11 mouse cellular contexts compared by ENCODE assay signal in the genomic region with DNA sequence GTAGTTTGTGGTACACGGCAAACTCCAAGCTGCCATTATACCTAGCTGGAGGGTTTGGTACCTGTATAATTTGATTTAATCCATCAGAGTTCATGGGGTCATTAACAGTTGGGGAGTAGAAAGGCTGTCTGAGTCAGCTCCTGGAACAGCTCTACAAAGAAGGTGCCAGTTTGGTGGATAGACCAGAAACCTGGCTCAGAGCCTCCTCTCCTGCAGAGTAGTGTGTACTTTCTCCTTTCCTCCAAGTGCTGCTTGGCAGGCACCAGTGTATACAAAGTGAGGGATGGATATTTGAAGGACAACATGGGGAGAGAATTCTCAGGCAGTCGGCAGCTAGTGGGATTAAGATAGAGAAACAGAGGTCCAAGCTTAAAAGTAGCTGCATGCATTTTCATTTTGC. TPM values are rescaled to one million over a fixed set of nuclear protein-coding genes. Genes with fewer than 3 reads are reported as not detected.
A peak's percentile ranks its signal among the peaks of the same experiment; 100 is the strongest.
DNase-seq lines count a peak whose midpoint lies in the region; ATAC-seq and TF ChIP-seq lines count a peak whose summit lies in the region.
"Had no signal": no experiment of that assay in that cellular context is flagged by ENCODE, and none has a peak within 500 bp of the region (broad histone marks: within the 10 kb centered on the region; RNA-seq: fewer than 3 reads in every experiment).

No protein-coding gene starts in this region.

- no peak for ATAC-seq in liver, embryonic 12.5 days
- ATAC-seq in lung, embryonic 16.5 days (ENCODE audit: low read depth), result 0 out of 2 replicates have a peak, but pooled peaks have one; percentile 38
- no peak for ATAC-seq in liver, embryonic 11.5 days (replicated peaks; ENCODE audit: low FRiP score)
- ATAC-seq: hindbrain, postnatal 0 days had no signal

- no peak overlapping the region for H3K9ac ChIP-seq in liver, adult 2 months (ENCODE audit: low read depth, low read length)
- no peak overlapping the region for H3K9ac ChIP-seq in liver, embryonic 12.5 days
- H3K9ac ChIP-seq in lung, embryonic 16.5 days (ENCODE audit: low read length), result no peak overlapping the region
- H3K9ac ChIP-seq in liver, embryonic 11.5 days (ENCODE audit: low read depth, low read length), result no peak overlapping the region
- H3K9ac ChIP-seq: limb, embryonic 13.5 days had no signal

- no peak overlapping the region for H3K4me3 ChIP-seq in liver, adult 2 months (ENCODE audit: insufficient read depth, low read depth, low read length)
- no peak overlapping the region for H3K4me3 ChIP-seq in liver, embryonic 12.5 days
- H3K4me3 ChIP-seq in lung, embryonic 16.5 days (ENCODE audit: low read length), result no peak overlapping the region
- H3K4me3 ChIP-seq in liver, embryonic 11.5 days (ENCODE audit: low read depth, low read length), result no peak overlapping the region
- H3K4me3 ChIP-seq: limb, embryonic 13.5 days had no signal

- TF ChIP-seq CTCF in liver, adult 2 months (IDR thresholded peaks at IDR 0.05; ENCODE audit: low read depth, low read length), result no peak

- WGBS in liver, adult 2 months, result 14% methylated on average over 2 of the region's 2 CpGs
- 56% methylated on average over 2 of the region's 2 CpGs for WGBS in liver, embryonic 12.5 days (ENCODE audit: insufficient replicate concordance)
- 67% methylated on average over 2 of the region's 2 CpGs for WGBS in lung, embryonic 16.5 days
- 85% methylated on average over 2 of the region's 2 CpGs for WGBS in liver, embryonic 11.5 days

- H3K27ac ChIP-seq in liver, adult 2 months (replicated peaks; ENCODE audit: insufficient read depth, low read depth, low read length), result peak overlapping the region; percentile 70
- H3K27ac ChIP-seq in liver, embryonic 12.5 days, result no peak overlapping the region
- no peak overlapping the region for H3K27ac ChIP-seq in lung, embryonic 16.5 days (ENCODE audit: low read length)
- no peak overlapping the region for H3K27ac ChIP-seq in liver, embryonic 11.5 days (ENCODE audit: low read depth, low read length)
- H3K27ac ChIP-seq: hindbrain, postnatal 0 days; limb, embryonic 13.5 days had no signal

- H3K4me1 ChIP-seq in liver, adult 2 months (ENCODE audit: control insufficient read depth, insufficient read depth, low read length), result peaks cover 28% of the 10 kb centered on the region
- peaks cover 5% of the 10 kb centered on the region; the same call in 1 of the 2 replicates for H3K4me1 ChIP-seq in liver, embryonic 12.5 days
- H3K4me1 ChIP-seq in lung, embryonic 16.5 days (replicated peaks; ENCODE audit: control insufficient read depth, insufficient read depth, low read length), result no peaks in the 10 kb centered on the region
- H3K4me1 ChIP-seq in liver, embryonic 11.5 days (replicated peaks; ENCODE audit: control insufficient read depth, insufficient read depth, low read length), result no peaks in the 10 kb centered on the region

- DNase-seq in heart, adult 11 months, result peak; percentile 89
- no peak for DNase-seq in heart, postnatal 4 days
- DNase-seq in liver, adult 2 months (ENCODE audit: extremely low read depth, low read depth, low spot score), result peak; percentile 98
- DNase-seq in embryo, embryonic 10 days (ENCODE audit: low spot score), result no peak
- DNase-seq in liver, embryonic 11.5 days (ENCODE audit: low spot score), result no peak
- no peak for DNase-seq in thymus, postnatal 4 days
- DNase-seq: right cerebral cortex, postnatal 25 days had no signal

- H3K79me2 ChIP-seq in liver, adult 2 months (ENCODE audit: control insufficient read depth, insufficient read depth, low read length), result peaks cover 17% of the 10 kb centered on the region; the same call in 1 of the 2 replicates

- H3K4me2 ChIP-seq in liver, embryonic 12.5 days, result no peak overlapping the region
- no peak overlapping the region for H3K4me2 ChIP-seq in lung, embryonic 16.5 days (ENCODE audit: low read depth, low read length)
- no peak overlapping the region for H3K4me2 ChIP-seq in liver, embryonic 11.5 days
- H3K4me2 ChIP-seq: limb, embryonic 13.5 days had no signal

- no peaks in the 10 kb centered on the region for H3K27me3 ChIP-seq in liver, adult 2 months (ENCODE audit: control insufficient read depth, insufficient read depth, low read length)
- peaks cover 8% of the 10 kb centered on the region; the same call in 1 of the 2 replicates for H3K27me3 ChIP-seq in liver, embryonic 12.5 days (replicated peaks)
- no peaks in the 10 kb centered on the region for H3K27me3 ChIP-seq in lung, embryonic 16.5 days (ENCODE audit: control insufficient read depth, insufficient read depth, low read depth, low read length)
- no peaks in the 10 kb centered on the region for H3K27me3 ChIP-seq in liver, embryonic 11.5 days (replicated peaks; ENCODE audit: control insufficient read depth, insufficient read depth, low read length)
- H3K27me3 ChIP-seq: limb, embryonic 13.5 days had no signal

- H3K9me3 ChIP-seq in liver, embryonic 12.5 days (replicated peaks), result no peaks in the 10 kb centered on the region
- H3K9me3 ChIP-seq in lung, embryonic 16.5 days (ENCODE audit: control insufficient read depth, low read length), result no peaks in the 10 kb centered on the region
- no peaks in the 10 kb centered on the region for H3K9me3 ChIP-seq in liver, embryonic 11.5 days (ENCODE audit: control insufficient read depth, low read length)
- H3K9me3 ChIP-seq: limb, embryonic 13.5 days had no signal

- H3K36me3 ChIP-seq in liver, adult 2 months (ENCODE audit: control insufficient read depth, insufficient read depth, low read length), result peaks cover 1% of the 10 kb centered on the region
- H3K36me3 ChIP-seq in liver, embryonic 12.5 days, result no peaks in the 10 kb centered on the region
- H3K36me3 ChIP-seq in lung, embryonic 16.5 days (ENCODE audit: control insufficient read depth, insufficient read depth, low read length), result no peaks in the 10 kb centered on the region
- H3K36me3 ChIP-seq in liver, embryonic 11.5 days (ENCODE audit: control insufficient read depth, insufficient read depth, low read length), result no peaks in the 10 kb centered on the region
- H3K36me3 ChIP-seq: limb, embryonic 13.5 days had no signal

- no peak for TF ChIP-seq POLR2A in liver, adult 2 months (IDR thresholded peaks at IDR 0.05; ENCODE audit: extremely low read depth, insufficient read depth, low read length)

RNA-seq across cellular contexts. Expression of a gene that starts 29.5 kb away (rescaled TPM):
- total RNA-seq in heart, postnatal 4 days (2021), result 10 to 100 TPM; 85.3 to 85.8 TPM
- 34.2 TPM in 2 replicates for total RNA-seq in liver, adult 2 months (2014; rRNA removed)
- 18.1 and 20.4 TPM in 2 replicates for polyA plus RNA-seq in liver, adult 2 months (2012; rRNA removed)
- 39.1 and 39.3 TPM in 2 replicates for polyA plus RNA-seq in liver, embryonic 12.5 days (2016; fragmentation: Nextera tagmentation; extraction: Ambion mirVana)
- 31.6 and 31.9 TPM in 2 replicates for polyA plus RNA-seq in lung, embryonic 16.5 days (2015; fragmentation: Nextera tagmentation; extraction: Ambion mirVana)
- polyA plus RNA-seq in liver, embryonic 11.5 days (2014; fragmentation: Nextera tagmentation; extraction: Ambion mirVana), result 47.9 and 51.3 TPM in 2 replicates

Comparison
In these comparisons a context has a peak if more than half of its experiments do, and no peak if none do; other contexts are left out.
1. DNase-seq: peak in heart, adult 11 months (single experiment) and liver, adult 2 months (single experiment); none in heart, postnatal 4 days (single experiment), embryo, embryonic 10 days (single experiment), liver, embryonic 11.5 days (single experiment) and thymus, postnatal 4 days (single experiment).